17 mouse cellular contexts compared by ENCODE assay signal in the genomic region with DNA sequence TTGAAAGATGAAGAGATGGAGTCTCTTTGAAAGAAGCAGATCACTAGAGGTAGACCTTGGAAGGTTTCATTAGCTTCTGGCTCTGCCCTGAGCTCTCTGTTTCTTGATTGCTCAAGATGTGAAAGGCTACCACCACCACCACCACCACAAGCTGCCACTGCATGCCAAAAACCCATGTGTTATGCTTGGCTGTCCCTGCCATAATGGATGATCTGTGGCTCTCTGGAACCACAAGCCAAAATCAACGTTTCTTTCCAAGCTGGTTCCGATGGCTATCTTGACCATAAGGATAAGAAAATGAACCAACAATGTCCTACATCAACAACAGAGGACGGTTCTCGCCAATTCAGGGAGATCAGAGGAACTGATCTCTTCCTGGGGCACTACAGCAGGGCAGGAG. TPM values are rescaled to one million over a fixed set of nuclear protein-coding genes. Genes with fewer than 3 reads are reported as not detected.
DNase-seq lines count a peak whose midpoint lies in the region.
"Had no signal": no experiment of that assay in that cellular context is flagged by ENCODE, and none has a peak within 500 bp of the region (broad histone marks: within the 10 kb centered on the region; RNA-seq: fewer than 3 reads in every experiment).

No protein-coding gene starts in this region.

- DNase-seq in 3T3-L1 (ENCODE audit: low read depth, low spot score) = peak; percentile 38
- peak; percentile 94 for DNase-seq in fat pad, adult 2 months (ENCODE audit: extremely low read depth, low read depth, low spot score)
- DNase-seq in gonadal fat pad, adult 2 months (ENCODE audit: low read depth) = peak; percentile 94
- DNase-seq in left cerebral cortex, postnatal 4 days = no peak
- no peak for DNase-seq in kidney, postnatal 14 days
- no peak for DNase-seq in left cerebral cortex, postnatal 10 days (ENCODE audit: extremely low spot score in 1 of 2, low spot score in 2 of 2)
- DNase-seq: adrenal gland, adult 2 months; adrenal gland, postnatal 10 days; adrenal gland, postnatal 25 days; B cell, adult 2 months; cerebellum, adult 11 months; cerebellum, adult 18-20 months; cerebellum, adult 8-10 months; cerebellum, adult 9-11 months; cerebellum, postnatal 36 days; embryo, embryonic 11 days had no signal

- intact Hi-C loops in left cerebral cortex, postnatal 4 days (cut with DNase I) = no loop called here
- intact Hi-C loops in left cerebral cortex, postnatal 10 days (cut with DNase I) = no loop called here

RNA-seq across cellular contexts. Expression of a gene that starts 7.4 kb away (rescaled TPM):
- 20.2 and 21.1 TPM in 2 replicates for polyA plus RNA-seq in gonadal fat pad, adult 2 months (2012; rRNA removed)
- 10 to 100 TPM; 52.8 to 53.3 TPM for total RNA-seq in left cerebral cortex, postnatal 4 days (2021)
- 10 to 100 TPM; 40.9 to 41.6 TPM for total RNA-seq in left cerebral cortex, postnatal 10 days (2021)

RNA-seq across cellular contexts. Expression of a gene that starts 40.5 kb away (rescaled TPM):
- polyA plus RNA-seq in gonadal fat pad, adult 2 months (2012; rRNA removed) = 65.7 and 67.7 TPM in 2 replicates
- total RNA-seq in left cerebral cortex, postnatal 4 days (2021) = 100 to 1,000 TPM; 122 to 133 TPM
- total RNA-seq in left cerebral cortex, postnatal 10 days (2021) = 100 to 1,000 TPM; 158 to 169 TPM

RNA-seq across cellular contexts. Expression of a gene that starts 44.0 kb away (rescaled TPM):
- polyA plus RNA-seq in gonadal fat pad, adult 2 months (2012; rRNA removed) = 3.3 and 5.4 TPM in 2 replicates
- 10 to 100 TPM; 32.4 to 32.6 TPM for total RNA-seq in left cerebral cortex, postnatal 4 days (2021)
- total RNA-seq in left cerebral cortex, postnatal 10 days (2021) = 10 to 100 TPM; 20.4 to 20.7 TPM
- polyA plus RNA-seq: erythroblast, embryonic 14.5 days had no signal

Comparison
In these comparisons a context has a peak if more than half of its experiments do, and no peak if none do; other contexts are left out.
1. DNase-seq: peak in 3T3-L1 (single experiment), fat pad, adult 2 months (single experiment) and gonadal fat pad, adult 2 months (single experiment); none in left cerebral cortex, postnatal 4 days (single experiment), kidney, postnatal 14 days (single experiment) and left cerebral cortex, postnatal 10 days (0 of 2).